Mouse (Mus musculus): Measurements from ENCODE around the gene Amotl2. TPM values are rescaled to one million over a fixed set of nuclear protein-coding genes. Genes with fewer than 3 reads are reported as not detected.

The Amotl2 gene
- polyA plus RNA-seq, 1 experiment from 2014 or later = 34.3 TPM

- DNase-seq (ENCODE audit: low spot score) = no peak
- no peak for ATAC-seq (ENCODE audit: insufficient number of reproducible peaks, low FRiP score, low TSS enrichment, low read depth)
- Histone ChIP-seq H3K36me3 (ENCODE audit: control insufficient read depth, insufficient read depth, low read length) (peaks cover 25% of the 10 kb centered on the region), H3K27ac (replicated peaks; ENCODE audit: low read depth, low read length) (no peak overlapping the region), H3K9me3 (ENCODE audit: control insufficient read depth, low read length) (no peaks in the 10 kb centered on the region), H3K9ac (ENCODE audit: low read length) (no peak overlapping the region), H3K27me3 (ENCODE audit: control insufficient read depth, insufficient read depth, low read length) (no peaks in the 10 kb centered on the region), H3K4me2 (ENCODE audit: low read depth, severe bottlenecking) (no peak overlapping the region), H3K4me3 (ENCODE audit: low read depth, low read length) (no peak overlapping the region), H3K4me1 (ENCODE audit: control insufficient read depth, insufficient read depth, low read length) (peaks cover 67% of the 10 kb centered on the region)
- 69% methylated on average over 9 of the region's 9 CpGs for WGBS
Measured at GRCm38 (mm10) chr9:102722071-102722561, 5.6 kb downstream of the Amotl2 start.

GRCm38 (mm10) chr9:102722750-102723149 is 6.3 kb downstream of the Amotl2 start:
- ATAC-seq (ENCODE audit: insufficient number of reproducible peaks, low FRiP score, low TSS enrichment, low read depth) (no peak), DNase-seq (ENCODE audit: low spot score) (no peak)
- Histone ChIP-seq H3K9me3 (ENCODE audit: control insufficient read depth, low read length) (no peaks in the 10 kb centered on the region), H3K4me2 (ENCODE audit: low read depth, severe bottlenecking) (peak overlapping the region; percentile 1; the same call in 1 of the 2 replicates), H3K4me3 (ENCODE audit: low read depth, low read length) (no peak overlapping the region), H3K27me3 (ENCODE audit: control insufficient read depth, insufficient read depth, low read length) (no peaks in the 10 kb centered on the region), H3K27ac (replicated peaks; ENCODE audit: low read depth, low read length) (peak overlapping the region; percentile 62; the same call in 1 of the 2 replicates), H3K9ac (ENCODE audit: low read length) (no peak overlapping the region), H3K36me3 (ENCODE audit: control insufficient read depth, insufficient read depth, low read length) (peaks cover 27% of the 10 kb centered on the region), H3K4me1 (ENCODE audit: control insufficient read depth, insufficient read depth, low read length) (peaks cover 67% of the 10 kb centered on the region)
- 87% methylated on average over 4 of the region's 4 CpGs for WGBS

GRCm38 (mm10) chr9:102723241-102723709 is 6.8 kb downstream of the Amotl2 start:
- WGBS = 88% methylated on average over 12 of the region's 12 CpGs
- Histone ChIP-seq H3K36me3 (ENCODE audit: control insufficient read depth, insufficient read depth, low read length) (peaks cover 27% of the 10 kb centered on the region), H3K27me3 (ENCODE audit: control insufficient read depth, insufficient read depth, low read length) (no peaks in the 10 kb centered on the region), H3K9ac (ENCODE audit: low read length) (no peak overlapping the region), H3K4me3 (ENCODE audit: low read depth, low read length) (no peak overlapping the region), H3K4me1 (ENCODE audit: control insufficient read depth, insufficient read depth, low read length) (peaks cover 67% of the 10 kb centered on the region), H3K9me3 (ENCODE audit: control insufficient read depth, low read length) (no peaks in the 10 kb centered on the region), H3K4me2 (ENCODE audit: low read depth, severe bottlenecking) (peak overlapping the region; percentile 17; the same call in 1 of the 2 replicates), H3K27ac (replicated peaks; ENCODE audit: low read depth, low read length) (peak overlapping the region; percentile 62; the same call in 1 of the 2 replicates)
- DNase-seq (ENCODE audit: low spot score) (no peak), ATAC-seq (ENCODE audit: insufficient number of reproducible peaks, low FRiP score, low TSS enrichment, low read depth) (no peak)

- Histone ChIP-seq H3K9ac (ENCODE audit: low read length) (no peak overlapping the region), H3K27me3 (ENCODE audit: control insufficient read depth, insufficient read depth, low read length) (no peaks in the 10 kb centered on the region), H3K36me3 (ENCODE audit: control insufficient read depth, insufficient read depth, low read length) (peaks cover 33% of the 10 kb centered on the region), H3K9me3 (ENCODE audit: control insufficient read depth, low read length) (no peaks in the 10 kb centered on the region), H3K27ac (replicated peaks; ENCODE audit: low read depth, low read length) (peak overlapping the region; percentile 62; the same call in 1 of the 2 replicates), H3K4me3 (ENCODE audit: low read depth, low read length) (no peak overlapping the region), H3K4me1 (ENCODE audit: control insufficient read depth, insufficient read depth, low read length) (peaks cover 67% of the 10 kb centered on the region), H3K4me2 (ENCODE audit: low read depth, severe bottlenecking) (no peak overlapping the region)
- ATAC-seq (ENCODE audit: insufficient number of reproducible peaks, low FRiP score, low TSS enrichment, low read depth) (peak; percentile 60; the same call in 1 of the 2 replicates), DNase-seq (ENCODE audit: low spot score) (no peak)
- 63% methylated on average over 4 of the region's 4 CpGs for whole genome bisulfite sequencing
Measured at GRCm38 (mm10) chr9:102723990-102724461, 7.6 kb downstream of the Amotl2 start.

- ATAC-seq (ENCODE audit: insufficient number of reproducible peaks, low FRiP score, low TSS enrichment, low read depth) = no peak
- 84% methylated on average over 7 of the region's 7 CpGs for WGBS
- H3K4me1 ChIP-seq (ENCODE audit: control insufficient read depth, insufficient read depth, low read length) = peaks cover 58% of the 10 kb centered on the region
- H3K36me3 ChIP-seq (ENCODE audit: control insufficient read depth, insufficient read depth, low read length) = peaks cover 38% of the 10 kb centered on the region
- H3K4me3 ChIP-seq (ENCODE audit: low read depth, low read length) = no peak overlapping the region
- H3K9me3 ChIP-seq (ENCODE audit: control insufficient read depth, low read length) = no peaks in the 10 kb centered on the region
- no peak overlapping the region for H3K9ac ChIP-seq (ENCODE audit: low read length)
- H3K27ac ChIP-seq (replicated peaks; ENCODE audit: low read depth, low read length) = 0 out of 2 replicates have a peak overlapping the region, but pooled peaks have one; percentile 0
- H3K27me3 ChIP-seq (ENCODE audit: control insufficient read depth, insufficient read depth, low read length) = no peaks in the 10 kb centered on the region
- DNase-seq (ENCODE audit: low spot score) = no peak
- peak overlapping the region; percentile 10; the same call in 1 of the 2 replicates for H3K4me2 ChIP-seq (ENCODE audit: low read depth, severe bottlenecking)
Measured at GRCm38 (mm10) chr9:102724942-102725341, 8.5 kb downstream of the Amotl2 start.

GRCm38 (mm10) chr9:102725958-102726654 is 9.6 kb downstream of the Amotl2 start:
- Histone ChIP-seq H3K27ac (replicated peaks; ENCODE audit: low read depth, low read length) (peak overlapping the region; percentile 68), H3K27me3 (ENCODE audit: control insufficient read depth, insufficient read depth, low read length) (no peaks in the 10 kb centered on the region), H3K4me1 (ENCODE audit: control insufficient read depth, insufficient read depth, low read length) (peaks cover 47% of the 10 kb centered on the region), H3K36me3 (ENCODE audit: control insufficient read depth, insufficient read depth, low read length) (peaks cover 36% of the 10 kb centered on the region), H3K4me2 (ENCODE audit: low read depth, severe bottlenecking) (peak overlapping the region; percentile 40), H3K9me3 (ENCODE audit: control insufficient read depth, low read length) (no peaks in the 10 kb centered on the region), H3K9ac (ENCODE audit: low read length) (peak overlapping the region; percentile 13; the same call in 1 of the 2 replicates), H3K4me3 (ENCODE audit: low read depth, low read length) (no peak overlapping the region)
- under 1% methylated on average over 22 of the region's 22 CpGs for WGBS
- ATAC-seq (ENCODE audit: insufficient number of reproducible peaks, low FRiP score, low TSS enrichment, low read depth) = peak; percentile 73
- DNase-seq (ENCODE audit: low spot score) = peak; percentile 93

GRCm38 (mm10) chr9:102726811-102727210 is 10.3 kb downstream of the Amotl2 start:
- peaks cover 41% of the 10 kb centered on the region for H3K4me1 ChIP-seq (ENCODE audit: control insufficient read depth, insufficient read depth, low read length)
- H3K36me3 ChIP-seq (ENCODE audit: control insufficient read depth, insufficient read depth, low read length) = peaks cover 36% of the 10 kb centered on the region
- H3K27ac ChIP-seq (replicated peaks; ENCODE audit: low read depth, low read length) = peak overlapping the region; percentile 68
- DNase-seq (ENCODE audit: low spot score) (no peak), ATAC-seq (ENCODE audit: insufficient number of reproducible peaks, low FRiP score, low TSS enrichment, low read depth) (no peak)
- WGBS = 67% methylated on average over 3 of the region's 3 CpGs
- H3K27me3 ChIP-seq (ENCODE audit: control insufficient read depth, insufficient read depth, low read length) = no peaks in the 10 kb centered on the region
- H3K4me3 ChIP-seq (ENCODE audit: low read depth, low read length) = no peak overlapping the region
- H3K9me3 ChIP-seq (ENCODE audit: control insufficient read depth, low read length) = no peaks in the 10 kb centered on the region
- H3K4me2 ChIP-seq (ENCODE audit: low read depth, severe bottlenecking) = no peak overlapping the region
- H3K9ac ChIP-seq (ENCODE audit: low read length) = no peak overlapping the region

GRCm38 (mm10) chr9:102727662-102728468 is 11.4 kb downstream of the Amotl2 start:
- H3K27me3 ChIP-seq (ENCODE audit: control insufficient read depth, insufficient read depth, low read length) = no peaks in the 10 kb centered on the region
- DNase-seq (ENCODE audit: low spot score) (no peak), ATAC-seq (ENCODE audit: insufficient number of reproducible peaks, low FRiP score, low TSS enrichment, low read depth) (no peak)
- H3K27ac ChIP-seq (replicated peaks; ENCODE audit: low read depth, low read length) = no peak overlapping the region
- peaks cover 38% of the 10 kb centered on the region for H3K4me1 ChIP-seq (ENCODE audit: control insufficient read depth, insufficient read depth, low read length)
- H3K4me3 ChIP-seq (ENCODE audit: low read depth, low read length) = no peak overlapping the region
- H3K36me3 ChIP-seq (ENCODE audit: control insufficient read depth, insufficient read depth, low read length) = peaks cover 37% of the 10 kb centered on the region
- 78% methylated on average over 25 of the region's 25 CpGs for WGBS
- H3K9ac ChIP-seq (ENCODE audit: low read length) = no peak overlapping the region
- H3K4me2 ChIP-seq (ENCODE audit: low read depth, severe bottlenecking) = no peak overlapping the region
- H3K9me3 ChIP-seq (ENCODE audit: control insufficient read depth, low read length) = no peaks in the 10 kb centered on the region

All from limb, embryonic 11.5 days (tissue).